Mouse (Mus musculus): ENCODE data around the gene D17H6S53E. TPM values are rescaled to one million over a fixed set of nuclear protein-coding genes. Genes with fewer than 3 reads are reported as not detected.
A peak's percentile ranks its signal among the peaks of the same experiment; 100 is the strongest.

Gene D17H6S53E
- polyA plus RNA-seq, 1 experiment from 2014 or later: 7.8 TPM

DNA sequence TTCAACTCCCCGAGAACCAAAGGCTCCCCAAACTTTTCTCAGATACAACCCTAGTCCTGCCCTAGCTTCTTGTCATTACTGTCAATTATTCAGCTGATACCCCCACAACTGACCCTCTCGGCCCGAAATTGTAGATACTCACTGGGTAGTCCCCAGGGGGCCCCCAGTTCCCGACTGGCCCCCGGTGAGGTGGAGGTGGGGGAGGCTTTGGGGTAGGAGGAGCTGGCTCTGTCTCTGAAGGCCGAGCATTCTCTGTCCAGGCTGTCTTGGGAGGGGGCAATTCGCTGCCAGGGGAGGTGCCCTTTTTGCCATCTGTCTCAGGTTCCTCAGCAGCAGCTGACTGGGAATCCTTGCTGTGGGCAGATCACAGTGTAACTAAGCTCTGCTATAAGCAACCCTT, 33.5 kb downstream of the D17H6S53E start:
- Histone ChIP-seq H3K4me2 (ENCODE audit: low read length) (no peak overlapping the region), H3K9ac (ENCODE audit: low read depth, low read length) (no peak overlapping the region), H3K27ac (ENCODE audit: low read length) (no peak overlapping the region), H3K4me1 (ENCODE audit: control insufficient read depth, insufficient read depth, low read length) (peaks cover 18% of the 10 kb centered on the region), H3K36me3 (ENCODE audit: control insufficient read depth, insufficient read depth, low read length) (peaks cover 66% of the 10 kb centered on the region), H3K27me3 (ENCODE audit: control insufficient read depth, insufficient read depth, low read depth, low read length) (no peaks in the 10 kb centered on the region), H3K4me3 (ENCODE audit: low read depth, low read length) (no peak overlapping the region), H3K9me3 (replicated peaks; ENCODE audit: control insufficient read depth, low read length, poor library complexity, severe bottlenecking) (no peaks in the 10 kb centered on the region)
- no peak for ATAC-seq
- WGBS: 87% methylated on average over 7 of the region's 7 CpGs

- peaks cover 48% of the 10 kb centered on the region for H3K36me3 ChIP-seq (ENCODE audit: control insufficient read depth, insufficient read depth, low read length)
- no peak for ATAC-seq
- H3K9me3 ChIP-seq (replicated peaks; ENCODE audit: control insufficient read depth, low read length, poor library complexity, severe bottlenecking): no peaks in the 10 kb centered on the region
- H3K9ac ChIP-seq (ENCODE audit: low read depth, low read length): no peak overlapping the region
- no peak overlapping the region for H3K4me3 ChIP-seq (ENCODE audit: low read depth, low read length)
- WGBS: 88% methylated on average over 11 of the region's 11 CpGs
- H3K4me1 ChIP-seq (ENCODE audit: control insufficient read depth, insufficient read depth, low read length): peaks cover 26% of the 10 kb centered on the region
- peak overlapping the region; percentile 0; the same call in 1 of the 2 replicates for H3K4me2 ChIP-seq (ENCODE audit: low read length)
- no peak overlapping the region for H3K27ac ChIP-seq (ENCODE audit: low read length)
- no peaks in the 10 kb centered on the region for H3K27me3 ChIP-seq (ENCODE audit: control insufficient read depth, insufficient read depth, low read depth, low read length)
Measured at GRCm38 (mm10) chr17:35161421-35161820, 35.2 kb downstream of the D17H6S53E start.

DNA sequence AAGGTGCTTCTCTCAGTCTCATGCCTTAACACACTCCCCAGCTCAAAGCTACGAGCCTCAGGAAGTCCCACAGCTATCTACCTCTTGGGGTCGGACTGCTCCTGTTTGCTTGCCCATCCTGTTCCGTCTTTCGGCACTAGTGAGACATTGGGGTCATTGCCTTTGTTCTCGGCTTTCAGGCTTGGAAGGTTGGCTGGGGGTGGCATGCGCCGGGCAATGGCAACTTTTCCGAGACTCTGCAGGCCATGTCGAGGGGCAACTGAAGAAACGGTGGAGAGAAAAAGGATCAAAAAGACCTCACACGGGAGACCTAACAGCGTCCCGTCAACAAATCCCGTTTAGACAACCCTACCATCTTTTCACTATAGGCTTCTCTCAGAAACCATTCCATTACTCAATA, 35.9 kb downstream of the D17H6S53E start:
- peaks cover 41% of the 10 kb centered on the region for H3K36me3 ChIP-seq (ENCODE audit: control insufficient read depth, insufficient read depth, low read length)

GRCm38 (mm10) chr17:35162730-35163129, 36.6 kb downstream of the D17H6S53E start:
- Histone ChIP-seq H3K27ac (ENCODE audit: low read length) (peak overlapping the region; percentile 48; the same call in 1 of the 2 replicates), H3K9ac (ENCODE audit: low read depth, low read length) (peak overlapping the region; percentile 100), H3K4me2 (ENCODE audit: low read length) (peak overlapping the region; percentile 71), H3K9me3 (replicated peaks; ENCODE audit: control insufficient read depth, low read length, poor library complexity, severe bottlenecking) (no peaks in the 10 kb centered on the region), H3K27me3 (ENCODE audit: control insufficient read depth, insufficient read depth, low read depth, low read length) (no peaks in the 10 kb centered on the region), H3K4me3 (ENCODE audit: low read depth, low read length) (peak overlapping the region; percentile 99), H3K36me3 (ENCODE audit: control insufficient read depth, insufficient read depth, low read length) (peaks cover 35% of the 10 kb centered on the region), H3K4me1 (ENCODE audit: control insufficient read depth, insufficient read depth, low read length) (peaks cover 29% of the 10 kb centered on the region)
- WGBS: 30% methylated on average over 12 of the region's 12 CpGs
- no peak for ATAC-seq

More for the DNA sequence above, 35.9 kb downstream of the D17H6S53E start:
- H3K4me3 ChIP-seq (ENCODE audit: low read depth, low read length): peak overlapping the region; percentile 99
- no peaks in the 10 kb centered on the region for H3K9me3 ChIP-seq (replicated peaks; ENCODE audit: control insufficient read depth, low read length, poor library complexity, severe bottlenecking)
- H3K27me3 ChIP-seq (ENCODE audit: control insufficient read depth, insufficient read depth, low read depth, low read length): no peaks in the 10 kb centered on the region
- no peak overlapping the region for H3K27ac ChIP-seq (ENCODE audit: low read length)
- H3K9ac ChIP-seq (ENCODE audit: low read depth, low read length): peak overlapping the region; percentile 100
- peaks cover 29% of the 10 kb centered on the region for H3K4me1 ChIP-seq (ENCODE audit: control insufficient read depth, insufficient read depth, low read length)
- WGBS: 57% methylated on average over 14 of the region's 14 CpGs
- H3K4me2 ChIP-seq (ENCODE audit: low read length): peak overlapping the region; percentile 71
- no peak for ATAC-seq

GRCm38 (mm10) chr17:35163326-35164081, 37.3 kb downstream of the D17H6S53E start:
- peak overlapping the region; percentile 99 for H3K27ac ChIP-seq (ENCODE audit: low read length)
- H3K4me3 ChIP-seq (ENCODE audit: low read depth, low read length): peak overlapping the region; percentile 99
- H3K9me3 ChIP-seq (replicated peaks; ENCODE audit: control insufficient read depth, low read length, poor library complexity, severe bottlenecking): no peaks in the 10 kb centered on the region
- H3K4me1 ChIP-seq (ENCODE audit: control insufficient read depth, insufficient read depth, low read length): peaks cover 29% of the 10 kb centered on the region
- no peak for ATAC-seq
- peaks cover 28% of the 10 kb centered on the region for H3K36me3 ChIP-seq (ENCODE audit: control insufficient read depth, insufficient read depth, low read length)
- WGBS: 8% methylated on average over 8 of the region's 8 CpGs
- H3K4me2 ChIP-seq (ENCODE audit: low read length): peak overlapping the region; percentile 71
- H3K9ac ChIP-seq (ENCODE audit: low read depth, low read length): peak overlapping the region; percentile 100
- no peaks in the 10 kb centered on the region for H3K27me3 ChIP-seq (ENCODE audit: control insufficient read depth, insufficient read depth, low read depth, low read length)

DNA sequence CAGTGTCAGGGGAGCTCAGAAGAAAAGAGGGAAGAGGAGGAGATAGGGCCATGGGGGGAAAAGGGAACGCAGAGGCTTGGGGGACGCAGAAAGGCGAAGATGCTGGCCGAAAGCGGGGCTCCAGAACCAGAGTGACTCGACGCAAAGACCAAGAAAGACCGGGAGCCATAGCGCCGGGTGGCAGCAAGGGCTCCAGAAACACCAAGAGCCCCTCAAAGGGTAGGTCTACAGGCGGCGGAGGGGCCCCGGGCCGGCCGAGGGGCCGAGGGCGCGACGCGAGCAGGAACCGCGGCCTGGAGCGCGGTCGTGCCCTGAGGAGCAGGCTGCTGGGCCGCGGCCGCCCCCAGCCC, 38.0 kb downstream of the D17H6S53E start:
- Histone ChIP-seq H3K4me3 (ENCODE audit: low read depth, low read length) (peak overlapping the region; percentile 99), H3K9ac (ENCODE audit: low read depth, low read length) (peak overlapping the region; percentile 100), H3K9me3 (replicated peaks; ENCODE audit: control insufficient read depth, low read length, poor library complexity, severe bottlenecking) (no peaks in the 10 kb centered on the region), H3K27me3 (ENCODE audit: control insufficient read depth, insufficient read depth, low read depth, low read length) (no peaks in the 10 kb centered on the region), H3K4me2 (ENCODE audit: low read length) (peak overlapping the region; percentile 71), H3K36me3 (ENCODE audit: control insufficient read depth, insufficient read depth, low read length) (peaks cover 21% of the 10 kb centered on the region), H3K27ac (ENCODE audit: low read length) (peak overlapping the region; percentile 99), H3K4me1 (ENCODE audit: control insufficient read depth, insufficient read depth, low read length) (peaks cover 29% of the 10 kb centered on the region)
- under 1% methylated on average over 26 of the region's 28 CpGs for WGBS
- ATAC-seq: no peak

- Histone ChIP-seq H3K4me1 (ENCODE audit: control insufficient read depth, insufficient read depth, low read length) (peaks cover 29% of the 10 kb centered on the region), H3K9me3 (replicated peaks; ENCODE audit: control insufficient read depth, low read length, poor library complexity, severe bottlenecking) (no peaks in the 10 kb centered on the region), H3K9ac (ENCODE audit: low read depth, low read length) (peak within 1 kb of the TSS; percentile 100), H3K4me3 (ENCODE audit: low read depth, low read length) (peak within 1 kb of the TSS; percentile 99), H3K4me2 (ENCODE audit: low read length) (peak within 1 kb of the TSS; percentile 71), H3K27ac (ENCODE audit: low read length) (peak within 1 kb of the TSS; percentile 99), H3K27me3 (ENCODE audit: control insufficient read depth, insufficient read depth, low read depth, low read length) (no peaks in the 10 kb centered on the region), H3K36me3 (ENCODE audit: control insufficient read depth, insufficient read depth, low read length) (peaks cover 15% of the 10 kb centered on the region)
- ATAC-seq: peak; percentile 94
- under 1% methylated on average over 43 of the region's 89 CpGs for WGBS
Measured at GRCm38 (mm10) chr17:35164568-35165450, 38.6 kb downstream of the D17H6S53E start, which contains the start of gene Prrc2a. TSS of gene Prrc2a (minus strand) at chr17:35164897.

- peak overlapping the region; percentile 99 for H3K4me3 ChIP-seq (ENCODE audit: low read depth, low read length)
- 17% methylated on average over 12 of the region's 12 CpGs for WGBS
- H3K9ac ChIP-seq (ENCODE audit: low read depth, low read length): peak overlapping the region; percentile 63
Measured at GRCm38 (mm10) chr17:35165451-35166155, 39.4 kb downstream of the D17H6S53E start.

More at GRCm38 (mm10) chr17:35165451-35166155, 39.4 kb downstream of the D17H6S53E start:
- no peak for ATAC-seq
- Histone ChIP-seq H3K4me1 (ENCODE audit: control insufficient read depth, insufficient read depth, low read length) (peaks cover 29% of the 10 kb centered on the region), H3K9me3 (replicated peaks; ENCODE audit: control insufficient read depth, low read length, poor library complexity, severe bottlenecking) (no peaks in the 10 kb centered on the region), H3K4me2 (ENCODE audit: low read length) (peak overlapping the region; percentile 66), H3K27me3 (ENCODE audit: control insufficient read depth, insufficient read depth, low read depth, low read length) (no peaks in the 10 kb centered on the region), H3K36me3 (ENCODE audit: control insufficient read depth, insufficient read depth, low read length) (peaks cover 8% of the 10 kb centered on the region), H3K27ac (ENCODE audit: low read length) (peak overlapping the region; percentile 99)
